Mouse (Mus musculus) mouse trophoblast stem cell (cell line): ENCODE data around the gene Ift46.

Experiments used
- in situ Hi-C, 2 experiments: fragments of 300-500 bp; cut with MseI, MboI; formaldehyde crosslinking; loops; 2 replicates in 1 of 2; 3 replicates in 1 of 2; pipeline ENCODE4 v1.15.1; 2025

Gene Ift46

GRCm38 (mm10) chr9:44807778-44808177, 40.1 kb downstream of the Ift46 start:
- in situ Hi-C loops, result no loop called here

DNA sequence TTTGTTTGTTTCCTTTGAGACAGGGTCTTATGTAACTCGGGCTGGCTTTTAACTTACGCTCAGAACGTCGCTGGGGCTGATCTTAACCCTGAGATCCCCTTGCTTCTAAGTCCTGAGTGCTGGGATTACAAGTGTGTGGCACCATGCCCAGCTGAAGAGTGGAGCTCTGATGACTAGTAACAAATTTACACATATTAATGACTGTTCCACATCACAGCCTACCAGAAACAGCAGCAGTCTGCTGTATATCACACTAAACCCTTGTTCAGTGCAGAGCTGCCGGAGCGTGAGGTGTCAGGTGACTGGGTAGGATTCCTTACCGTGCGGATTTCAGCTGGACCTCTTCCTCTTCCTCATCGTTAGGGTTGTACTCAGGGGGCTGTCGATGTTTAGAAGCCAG, 42.6 kb downstream of the Ift46 start:
- in situ Hi-C loops, result no loop called here

DNA sequence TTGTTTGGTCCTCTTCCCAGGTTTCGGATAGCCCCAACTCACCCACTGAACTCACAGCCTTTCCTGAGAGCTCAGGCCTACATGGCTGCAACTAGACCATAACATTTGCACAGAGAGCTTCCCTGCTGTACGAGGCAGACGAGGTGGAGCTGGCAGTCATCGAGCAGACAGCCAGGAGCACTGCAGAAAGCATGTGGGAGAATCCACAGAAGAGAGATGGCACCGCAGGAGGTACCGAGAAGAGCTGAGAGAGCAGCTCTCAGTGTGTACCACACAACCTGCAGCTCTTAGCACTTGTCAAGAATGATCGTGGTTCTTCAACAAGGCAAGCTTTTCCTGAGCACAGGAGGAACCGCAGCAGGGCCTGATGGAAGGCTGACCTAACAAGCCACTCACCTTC, 46.5 kb downstream of the Ift46 start:
- in situ Hi-C loops, result no loop called here

- in situ Hi-C loops, result no loop called here
Measured at GRCm38 (mm10) chr9:44817522-44817921, 49.8 kb downstream of the Ift46 start.

GRCm38 (mm10) chr9:44819920-44820827, 52.5 kb downstream of the Ift46 start:
- in situ Hi-C loops, result no loop called here

GRCm38 (mm10) chr9:44826660-44827059, 59.0 kb downstream of the Ift46 start:
- in situ Hi-C loops, result no loop called here

- in situ Hi-C loops, result no loop called here
Measured at GRCm38 (mm10) chr9:44828944-44829343, 61.2 kb downstream of the Ift46 start.

DNA sequence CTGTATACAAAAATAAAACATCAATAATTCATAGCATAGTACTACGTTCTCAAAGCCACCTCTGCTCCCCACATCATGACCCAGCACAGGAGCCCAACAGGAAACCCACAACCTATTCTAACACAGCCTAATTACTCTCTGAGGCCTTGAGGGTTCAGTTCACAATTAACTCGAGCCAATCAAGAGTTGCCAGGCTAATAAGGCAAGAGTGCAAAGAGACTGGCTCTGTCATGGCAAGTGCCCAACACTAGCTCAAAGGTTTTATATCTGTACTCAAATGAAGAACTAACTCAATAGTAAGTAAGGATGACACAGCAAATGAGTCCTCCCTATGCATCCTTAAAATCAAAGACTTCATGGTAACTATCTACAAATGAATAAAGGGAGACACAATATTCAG, 62.8 kb downstream of the Ift46 start:
- in situ Hi-C loops, result no loop called here

GRCm38 (mm10) chr9:44832356-44832755, 64.6 kb downstream of the Ift46 start:
- in situ Hi-C loops, result no loop called here

DNA sequence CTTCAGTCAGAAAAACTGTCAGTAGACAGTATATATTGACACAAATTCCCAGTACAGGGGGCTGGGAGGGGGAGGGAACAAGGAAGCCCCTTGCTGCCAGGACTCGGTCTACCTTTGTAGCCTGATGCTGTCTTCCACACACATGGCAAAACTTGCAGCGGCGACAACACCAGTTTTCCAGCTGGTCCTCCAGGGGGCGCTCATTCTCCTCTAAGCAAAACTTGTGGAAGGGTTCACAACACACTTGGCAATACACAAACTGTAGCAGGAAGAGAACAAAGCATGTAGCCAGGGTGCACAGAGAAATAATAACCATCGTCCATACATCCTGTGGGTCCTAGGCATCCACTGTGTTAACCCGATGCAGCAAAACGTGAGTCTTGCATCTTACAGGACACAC, 68.7 kb downstream of the Ift46 start:
- in situ Hi-C loops, result no loop called here

DNA sequence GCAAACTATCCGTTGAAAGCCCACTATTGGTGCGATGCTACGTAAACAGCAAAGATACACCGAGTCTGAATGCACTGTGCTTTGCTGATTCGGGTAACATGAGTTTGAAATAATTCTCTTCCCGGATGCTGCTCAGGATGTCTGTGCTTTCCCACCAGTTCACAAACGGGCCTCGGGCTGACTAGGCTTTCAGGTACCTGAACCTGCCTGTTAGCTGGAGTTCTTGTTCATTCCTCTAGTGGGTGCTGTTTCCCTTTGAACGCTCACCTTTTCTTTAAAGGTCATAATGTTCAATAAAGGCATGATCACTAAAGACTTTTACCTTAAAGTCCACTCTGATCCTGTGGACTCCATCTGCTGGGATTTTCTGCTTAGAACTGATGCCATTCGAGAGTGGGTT, 73.5 kb downstream of the Ift46 start:
- in situ Hi-C loops, result no loop called here
